Mouse (Mus musculus) midbrain, embryonic 16.5 days (tissue): ENCODE measurements around the gene Wdr89. TPM values are rescaled to one million over a fixed set of nuclear protein-coding genes. Genes with fewer than 3 reads are reported as not detected.
A peak's percentile ranks its signal among the peaks of the same experiment; 100 is the strongest.
"Not testable (repeated sequence)": the region's sequence is repeated elsewhere in the genome, so short reads cannot be mapped to it uniquely, and the experiment has no call there.

Experiments used
- ATAC-seq: fragments of 200-750 bp; cut with Nextera tagmentation; 2 replicates; pipeline ENCODE4 v1.8.0; 2017; ENCODE audit warnings: moderate TSS enrichment
- H3K27ac ChIP-seq: fragments of 300-500 bp; sonication (generic); 2 replicates; pipeline ENCODE4 v1.5.1; 2014; ENCODE audit warnings: mild to moderate bottlenecking, low read length, mixed read lengths
- H3K27me3 ChIP-seq: fragments of 300-500 bp; sonication (generic); 2 replicates; pipeline ENCODE4 v1.6.1; 2014; ENCODE audit warnings: low read depth, low read length, mixed read lengths; ENCODE audit not compliant: control insufficient read depth, insufficient read depth
- H3K36me3 ChIP-seq: fragments of 300-500 bp; sonication (generic); 2 replicates; pipeline ENCODE4 v1.6.1; 2014; ENCODE audit warnings: mild to moderate bottlenecking, low read length, moderate library complexity, mixed read lengths; ENCODE audit not compliant: control insufficient read depth, insufficient read depth
- H3K4me1 ChIP-seq: fragments of 300-500 bp; sonication (generic); 2 replicates; pipeline ENCODE4 v1.6.1; 2014; ENCODE audit warnings: mild to moderate bottlenecking, low read length, mixed read lengths; ENCODE audit not compliant: control insufficient read depth, insufficient read depth
- H3K4me2 ChIP-seq: fragments of 300-500 bp; sonication (generic); 2 replicates; pipeline ENCODE4 v1.6.1; 2014; ENCODE audit warnings: mild to moderate bottlenecking, low read length, mixed read lengths
- H3K4me3 ChIP-seq: fragments of 300-500 bp; sonication (generic); 2 replicates; pipeline ENCODE4 v1.5.1; 2014; ENCODE audit warnings: low read depth, mild to moderate bottlenecking, low read length, moderate library complexity, mixed read lengths
- H3K9ac ChIP-seq: fragments of 300-500 bp; sonication (generic); 2 replicates; pipeline ENCODE4 v1.6.1; 2014; ENCODE audit warnings: low read depth, low read length, mixed read lengths
- H3K9me3 ChIP-seq: fragments of 300-500 bp; sonication (generic); replicated peaks from 2 replicates; pipeline ENCODE4 v1.6.1; 2014; ENCODE audit warnings: mild to moderate bottlenecking, low read length, mixed read lengths; ENCODE audit not compliant: control insufficient read depth, poor library complexity, severe bottlenecking
- WGBS: fragments of 180-500 bp; shearing (Covaris S2); extraction: QIAGEN DNeasy Blood & Tissue Kit; methylation state at CpG from one replicate; pipeline ENCODE4 v1.1.7; 2014; 5-methylcytosine and 5-hydroxymethylcytosine counted together
- polyA plus RNA-seq: library from polyadenylated mRNA; unstranded; fragments of >200 nt; fragmentation: Nextera tagmentation; extraction: Ambion mirVana; gene quantifications from 2 replicates; pipeline ENCODE4 v1.2.1, GENCODE M21; 2015

Wdr89 gene
- 5.1 and 5.4 TPM in 2 replicates for polyA plus RNA-seq

DNA sequence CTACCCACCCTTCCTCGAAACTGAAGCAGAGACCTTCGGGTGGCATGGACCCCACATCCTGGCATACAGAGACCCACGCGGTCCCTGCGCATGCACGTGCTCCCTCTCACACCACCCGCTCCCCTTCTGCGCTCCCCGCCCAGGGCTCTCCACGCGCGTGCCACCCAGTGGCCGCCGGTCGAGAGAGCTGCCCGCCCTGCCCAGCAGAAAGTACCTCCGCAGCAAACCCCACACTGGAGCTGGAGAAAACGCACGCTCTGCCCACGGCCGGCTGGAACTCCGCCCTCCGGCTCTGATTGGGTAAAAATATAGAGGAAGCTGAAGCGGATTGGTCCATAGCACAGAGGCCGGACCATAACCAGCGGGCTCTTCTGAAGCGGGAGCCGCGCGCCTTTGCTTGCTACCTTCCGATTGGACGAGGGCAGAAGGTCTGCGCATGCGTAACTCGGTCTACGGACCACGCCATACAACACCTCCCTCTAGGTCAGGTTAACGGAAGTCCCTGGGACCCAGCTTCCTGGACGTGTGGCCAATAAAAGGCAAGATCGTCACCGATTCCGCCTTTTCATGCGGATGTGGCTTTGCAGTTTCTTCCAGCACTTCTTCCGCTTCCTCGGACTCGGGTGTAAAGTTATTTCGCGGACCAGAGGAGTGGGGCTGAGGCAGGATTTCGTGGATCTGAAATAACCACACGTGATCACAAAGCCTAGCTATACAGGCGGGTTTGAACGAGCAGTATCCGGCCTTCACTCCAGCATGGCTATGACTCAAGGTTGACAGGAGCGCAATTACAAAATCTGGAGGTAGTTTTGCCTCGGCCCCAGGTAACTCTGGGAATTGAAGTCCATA, at the start of gene Wdr89:
Gene Wdr89, minus strand, starts transcription at position 280 of the 849 bp plus-strand sequence.
- Histone ChIP-seq H3K4me3 (peak within 1 kb of the TSS; percentile 71), H3K9me3 (no peaks in the 10 kb centered on the region), H3K4me1 (peaks cover 13% of the 10 kb centered on the region), H3K4me2 (peak within 1 kb of the TSS; percentile 91), H3K9ac (peak within 1 kb of the TSS; percentile 73), H3K27ac (peak within 1 kb of the TSS; percentile 84), H3K27me3 (no peaks in the 10 kb centered on the region), H3K36me3 (no peaks in the 10 kb centered on the region)
- under 1% methylated on average over 55 of the region's 55 CpGs for whole genome bisulfite sequencing
- ATAC-seq = peak; percentile 99

DNA sequence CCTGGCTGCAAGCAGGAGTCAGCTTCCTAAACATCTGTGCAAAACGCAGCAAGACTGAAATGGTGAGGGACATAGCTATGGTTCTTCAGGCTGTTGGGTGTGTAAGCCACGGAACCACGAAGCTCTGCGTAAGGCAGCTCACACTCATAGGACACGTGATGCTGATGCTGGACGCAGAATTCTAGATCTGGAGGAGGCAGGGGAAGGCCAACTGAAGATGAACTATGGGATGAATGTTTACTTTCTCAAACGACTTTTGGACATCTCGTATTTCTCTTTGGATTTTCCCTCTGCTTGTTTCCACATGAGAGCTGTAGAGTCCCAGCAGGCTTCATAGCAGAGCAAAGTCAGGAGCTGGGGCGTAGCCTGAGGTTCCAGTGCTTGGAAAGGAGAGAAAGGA, 44.3 kb upstream of the Wdr89 start:
- no peaks in the 10 kb centered on the region for H3K4me1 ChIP-seq
- no peak overlapping the region for H3K4me2 ChIP-seq
- H3K9me3 ChIP-seq = no peaks in the 10 kb centered on the region
- no peak overlapping the region for H3K4me3 ChIP-seq
- no peaks in the 10 kb centered on the region for H3K27me3 ChIP-seq
- H3K36me3 ChIP-seq = 0 out of 2 replicates have a peak, but pooled peaks cover 2% of the 10 kb centered on the region
- WGBS = 90% methylated on average over 9 of the region's 9 CpGs
- no peak overlapping the region for H3K27ac ChIP-seq
- no peak for ATAC-seq
- no peak overlapping the region for H3K9ac ChIP-seq

DNA sequence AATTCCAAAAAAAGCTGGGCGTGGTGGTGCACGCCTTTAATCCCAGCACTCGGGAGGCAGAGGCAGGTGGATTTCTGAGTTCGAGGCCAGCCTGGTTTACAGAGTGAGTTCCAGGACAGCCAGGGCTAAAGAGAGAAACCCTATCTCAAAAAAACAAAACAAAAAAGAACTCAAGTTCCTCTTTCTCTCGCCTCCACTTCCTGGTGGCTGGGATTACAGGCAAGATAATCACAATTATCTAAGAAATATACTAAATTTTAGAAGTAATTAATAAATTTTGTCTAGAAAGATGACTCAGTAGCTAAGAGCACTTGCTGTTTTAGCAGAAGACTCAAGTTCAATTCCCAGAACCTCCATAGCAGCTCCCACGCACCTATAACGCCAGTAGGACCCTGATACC, 43.6 kb upstream of the Wdr89 start:
- H3K36me3 ChIP-seq, H3K4me2 ChIP-seq, H3K4me1 ChIP-seq, H3K9me3 ChIP-seq, H3K9ac ChIP-seq, H3K4me3 ChIP-seq, H3K27me3 ChIP-seq, H3K27ac ChIP-seq, ATAC-seq: not testable (repeated sequence)
- 94% methylated on average over 7 of the region's 7 CpGs for WGBS

DNA sequence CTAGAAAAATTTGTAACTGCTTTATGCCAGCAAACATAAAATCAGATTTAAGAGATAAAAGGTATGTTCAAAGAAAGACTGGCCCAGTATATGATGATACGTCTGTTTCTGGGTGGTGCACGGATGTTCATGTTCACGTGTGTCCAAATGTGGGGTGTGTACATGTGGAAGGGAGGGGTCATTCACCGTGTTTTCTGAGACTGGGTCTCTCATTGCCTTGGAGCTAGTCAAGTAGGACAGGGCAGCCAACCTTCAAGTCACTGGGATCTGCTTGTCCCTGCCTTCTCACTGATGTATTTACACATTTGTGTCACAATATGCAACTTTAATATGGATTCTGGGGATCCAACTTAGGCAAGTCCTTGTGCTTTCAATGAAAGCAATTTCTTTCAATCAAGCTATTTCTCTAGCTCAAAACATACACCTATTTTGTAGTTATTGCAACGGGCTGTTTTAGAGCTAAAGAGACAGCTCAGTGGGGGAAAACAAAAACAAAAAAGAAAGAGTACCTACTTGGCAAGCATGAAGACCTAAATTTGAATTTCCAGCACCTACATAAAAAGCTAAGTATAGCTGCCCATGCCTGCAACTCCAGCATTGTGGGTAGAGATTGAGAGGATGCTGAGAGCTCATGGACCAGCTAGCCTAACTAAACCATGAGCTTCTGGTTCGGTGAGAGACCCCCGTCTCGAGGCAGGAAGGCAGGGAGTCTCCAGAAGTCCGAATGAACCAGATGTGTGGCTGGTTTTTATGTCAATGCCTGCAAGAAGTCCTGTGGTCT, 41.4 kb upstream of the Wdr89 start:
- H3K27ac ChIP-seq = no peak overlapping the region
- H3K9ac ChIP-seq = no peak overlapping the region
- H3K4me3 ChIP-seq = no peak overlapping the region
- no peak overlapping the region for H3K4me2 ChIP-seq
- no peak for ATAC-seq
- no peaks in the 10 kb centered on the region for H3K4me1 ChIP-seq
- 0 out of 2 replicates have a peak, but pooled peaks cover 2% of the 10 kb centered on the region for H3K36me3 ChIP-seq
- H3K9me3 ChIP-seq = no peaks in the 10 kb centered on the region
- 91% methylated on average over 9 of the region's 9 CpGs for WGBS
- no peaks in the 10 kb centered on the region for H3K27me3 ChIP-seq

DNA sequence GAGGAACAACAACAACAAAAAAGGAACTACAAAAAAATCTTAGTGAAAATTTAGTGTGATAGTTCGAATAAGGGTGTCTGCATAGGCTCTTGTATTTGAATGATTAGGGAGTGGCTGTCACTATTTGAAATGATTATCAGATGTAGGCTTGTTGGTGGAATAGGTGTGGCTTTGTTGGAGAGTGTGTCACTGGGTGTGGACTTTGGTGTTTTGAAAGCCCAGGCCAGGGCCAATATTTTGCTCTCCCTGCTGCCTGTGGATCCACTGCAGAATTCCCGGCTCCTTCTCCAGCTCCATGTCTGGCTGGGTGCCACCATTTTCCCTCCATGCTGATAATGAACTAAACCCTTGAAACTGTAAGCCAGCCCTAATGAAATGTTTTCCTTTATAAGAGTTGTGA, 40.2 kb upstream of the Wdr89 start:
- WGBS = 93% methylated on average over 2 of the region's 2 CpGs
- no peak for ATAC-seq
- H3K9ac ChIP-seq = no peak overlapping the region
- H3K9me3 ChIP-seq = no peaks in the 10 kb centered on the region
- no peaks in the 10 kb centered on the region for H3K36me3 ChIP-seq
- H3K4me2 ChIP-seq = no peak overlapping the region
- no peak overlapping the region for H3K4me3 ChIP-seq
- no peaks in the 10 kb centered on the region for H3K4me1 ChIP-seq
- H3K27ac ChIP-seq = no peak overlapping the region
- no peaks in the 10 kb centered on the region for H3K27me3 ChIP-seq

DNA sequence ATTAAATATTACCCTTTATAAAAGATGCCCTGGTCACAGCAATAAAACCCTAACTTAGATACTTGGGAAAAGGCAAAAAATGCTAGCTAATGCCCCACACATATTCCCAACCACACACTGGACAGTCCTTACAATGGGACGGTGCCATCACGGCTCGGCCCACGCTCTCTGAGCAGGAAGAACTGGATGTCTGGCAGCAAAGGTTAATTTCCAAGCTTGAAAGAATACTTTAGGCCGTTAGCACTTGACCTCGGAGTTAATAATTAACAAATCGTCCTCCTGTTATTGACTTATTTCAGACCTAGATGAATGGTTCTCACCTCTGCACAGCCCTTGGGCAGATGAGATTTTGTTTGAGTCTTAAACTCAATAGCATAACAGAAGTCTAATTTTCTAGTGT, 37.3 kb upstream of the Wdr89 start:
- Histone ChIP-seq H3K9me3 (no peaks in the 10 kb centered on the region), H3K4me3 (no peak overlapping the region), H3K27ac (no peak overlapping the region), H3K36me3 (no peaks in the 10 kb centered on the region), H3K27me3 (no peaks in the 10 kb centered on the region), H3K9ac (no peak overlapping the region), H3K4me1 (no peaks in the 10 kb centered on the region), H3K4me2 (no peak overlapping the region)
- 93% methylated on average over 7 of the region's 7 CpGs for WGBS
- no peak for ATAC-seq

DNA sequence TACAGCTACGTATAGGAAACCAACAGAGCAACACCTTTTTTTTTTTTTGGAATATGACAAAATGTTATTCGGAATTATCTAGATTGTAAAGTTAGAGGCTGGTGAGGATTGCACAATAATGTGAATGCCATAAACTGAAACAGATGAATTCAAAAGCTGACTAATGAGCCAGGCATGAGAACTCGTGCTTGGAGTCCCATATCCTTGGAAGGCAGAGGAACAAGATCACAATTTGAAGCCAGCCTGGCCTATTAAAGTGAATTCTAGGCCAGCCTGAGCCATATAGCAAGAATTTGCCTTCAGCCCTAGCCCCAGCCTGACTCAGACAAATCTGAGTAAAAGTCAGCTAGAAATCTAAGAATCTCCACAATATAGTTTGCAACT, 33.4 kb upstream of the Wdr89 start:
- 94% methylated on average over 3 of the region's 3 CpGs for WGBS

DNA sequence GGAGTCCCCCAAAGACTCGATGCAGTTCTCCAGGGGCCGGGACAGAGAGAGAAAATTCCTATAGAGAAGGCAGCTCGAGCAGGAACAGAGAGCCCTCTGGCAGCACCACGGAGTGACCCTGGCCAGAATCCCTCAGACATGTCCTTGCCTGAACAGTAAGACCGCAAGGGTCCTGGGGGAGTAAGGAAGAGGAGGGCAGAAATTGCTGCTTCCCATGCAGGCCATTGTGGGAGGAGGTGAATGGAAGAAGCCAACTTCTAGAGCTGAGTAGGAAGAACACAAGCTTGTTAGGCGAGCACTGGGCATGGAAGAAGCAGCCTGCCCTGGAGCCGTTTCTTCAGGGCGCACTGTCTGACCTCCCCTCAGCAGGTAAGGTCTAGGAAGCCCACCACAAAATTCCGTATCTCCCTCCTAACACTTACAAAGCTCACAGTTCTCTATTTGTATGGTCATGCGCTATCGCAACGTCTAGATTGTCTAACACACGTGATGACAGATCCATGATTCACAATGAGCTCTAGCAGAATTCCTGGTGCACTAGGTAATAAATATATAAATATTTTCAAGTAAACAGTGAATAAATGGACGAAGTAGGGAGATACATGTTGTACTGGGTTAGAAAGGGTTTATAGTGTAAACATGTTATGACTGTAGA, 32.9 kb upstream of the Wdr89 start:
- Histone ChIP-seq H3K4me1 (no peaks in the 10 kb centered on the region), H3K4me2 (peak overlapping the region; percentile 48), H3K4me3 (no peak overlapping the region), H3K27me3 (no peaks in the 10 kb centered on the region), H3K9ac (peak overlapping the region; percentile 25; the same call in 1 of the 2 replicates), H3K36me3 (no peaks in the 10 kb centered on the region), H3K27ac (no peak overlapping the region), H3K9me3 (no peaks in the 10 kb centered on the region)
- WGBS = 70% methylated on average over 14 of the region's 14 CpGs
- no peak for ATAC-seq

More for the DNA sequence above, 33.4 kb upstream of the Wdr89 start:
- Histone ChIP-seq H3K27me3 (no peaks in the 10 kb centered on the region), H3K36me3 (no peaks in the 10 kb centered on the region), H3K27ac (no peak overlapping the region), H3K9me3 (no peaks in the 10 kb centered on the region), H3K4me1 (no peaks in the 10 kb centered on the region), H3K4me3 (no peak overlapping the region), H3K4me2 (no peak overlapping the region), H3K9ac (no peak overlapping the region)
- no peak for ATAC-seq
